Mouse (Mus musculus) embryonic fibroblast, embryonic 13.5 days (primary cell): ENCODE data around the gene Irak1.

Experiments used
- CTCF ChIP-seq: IDR thresholded peaks from 2 replicates; pipeline ENCODE4 v1.5.1; 2011; ENCODE audit warnings: mild to moderate bottlenecking, control low read depth, low read length, moderate library complexity, borderline replicate concordance; ENCODE audit not compliant: insufficient read depth
- POLR2A ChIP-seq: IDR thresholded peaks from 2 replicates; pipeline ENCODE4 v1.6.1; 2011; ENCODE audit warnings: low read depth, mild to moderate bottlenecking, control low read depth, low read length, moderate library complexity

GRCm38 (mm10) chrX:74030000-74030399 is 6.3 kb upstream of the Irak1 start:
- TF ChIP-seq POLR2A: no peak
- TF ChIP-seq CTCF: no peak
